Mouse (Mus musculus) embryonic facial prominence, embryonic 15.5 days (tissue): ENCODE results near the gene Zap70. TPM values are rescaled to one million over a fixed set of nuclear protein-coding genes. Genes with fewer than 3 reads are reported as not detected.
"Not testable (repeated sequence)": the region's sequence is repeated elsewhere in the genome, so short reads cannot be mapped to it uniquely, and the experiment has no call there.

Source experiments
- ATAC-seq: fragments of 200-750 bp; cut with Nextera tagmentation; 2 replicates; pipeline ENCODE4 v1.8.0; 2017; ENCODE audit warnings: low read depth, moderate TSS enrichment; ENCODE audit not compliant: insufficient number of reproducible peaks, low FRiP score, low TSS enrichment
- H3K27ac ChIP-seq: fragments of 300-500 bp; sonication (generic); replicated peaks from 2 replicates; pipeline ENCODE4 v1.5.1; 2015; ENCODE audit warnings: mild to moderate bottlenecking, inconsistent platforms
- H3K27me3 ChIP-seq: fragments of 300-500 bp; sonication (generic); 2 replicates; pipeline ENCODE4 v1.6.1; 2015; ENCODE audit warnings: inconsistent platforms
- H3K36me3 ChIP-seq: fragments of 300-500 bp; sonication (generic); 2 replicates; pipeline ENCODE4 v1.6.1; 2015; ENCODE audit warnings: mild to moderate bottlenecking, inconsistent platforms
- H3K4me1 ChIP-seq: fragments of 300-500 bp; sonication (generic); 2 replicates; pipeline ENCODE4 v1.6.1; 2015; ENCODE audit warnings: inconsistent platforms
- H3K4me2 ChIP-seq: fragments of 300-500 bp; sonication (generic); replicated peaks from 2 replicates; pipeline ENCODE4 v1.6.1; 2015; ENCODE audit warnings: mild to moderate bottlenecking, inconsistent platforms
- H3K4me3 ChIP-seq: fragments of 300-500 bp; sonication (generic); replicated peaks from 2 replicates; pipeline ENCODE4 v1.5.1; 2015; ENCODE audit warnings: mild to moderate bottlenecking, inconsistent platforms
- H3K9ac ChIP-seq: fragments of 300-500 bp; sonication (generic); 2 replicates; pipeline ENCODE4 v1.6.1; 2015; ENCODE audit warnings: inconsistent platforms
- H3K9me3 ChIP-seq: fragments of 300-500 bp; sonication (generic); replicated peaks from 2 replicates; pipeline ENCODE4 v1.6.1; 2016; ENCODE audit warnings: inconsistent platforms
- WGBS: fragments of 180-500 bp; shearing (Covaris S2); methylation state at CpG from one replicate; pipeline ENCODE4 v1.1.7; 2015; 5-methylcytosine and 5-hydroxymethylcytosine counted together
- polyA plus RNA-seq: library from polyadenylated mRNA; unstranded; fragments of >200 nt; fragmentation: Nextera tagmentation; extraction: Ambion mirVana; gene quantifications from 2 replicates; pipeline ENCODE4 v1.2.1, GENCODE M21; 2015

Zap70 gene
- polyA plus RNA-seq, 1 experiment from 2014 or later: 0.85 TPM

DNA sequence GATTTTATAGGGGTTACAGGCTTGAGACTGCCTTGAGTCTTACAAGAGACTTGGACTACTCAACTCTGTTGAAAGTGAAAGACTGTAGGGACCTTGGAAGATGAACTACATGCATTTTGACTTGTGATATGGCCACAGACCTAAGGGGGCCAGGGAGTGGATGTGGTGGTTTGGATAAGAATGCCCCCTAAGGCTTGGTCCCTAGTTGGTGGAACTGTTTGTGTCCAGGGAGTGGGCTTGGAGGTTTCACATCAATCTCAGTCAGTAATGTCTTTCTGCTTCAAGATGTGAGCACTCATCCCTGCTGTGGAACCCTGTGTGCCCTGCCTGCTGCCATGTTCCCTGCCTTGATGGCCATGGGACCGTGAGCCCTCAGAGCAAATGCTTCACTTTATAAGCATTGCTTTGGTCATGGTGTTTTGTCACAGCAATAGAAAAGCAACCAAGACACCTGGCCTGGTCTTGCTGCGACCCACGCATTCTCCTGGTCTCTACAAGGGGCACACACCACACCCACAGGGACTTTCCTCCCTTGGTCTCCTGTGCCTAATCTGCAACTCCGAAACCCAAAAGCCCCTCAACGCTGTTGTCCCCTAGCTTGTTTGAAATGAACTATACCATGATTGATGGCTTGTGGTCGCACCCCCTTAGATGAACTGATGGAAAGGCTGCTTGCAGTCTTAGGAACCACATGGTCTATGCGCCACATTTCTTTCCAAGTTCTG is 44.7 kb downstream of the Zap70 start:
- no peak overlapping the region for H3K27ac ChIP-seq
- H3K9ac ChIP-seq: no peak overlapping the region
- WGBS: 96% methylated on average over 7 of the region's 7 CpGs
- 0 out of 2 replicates have a peak, but pooled peaks cover 6% of the 10 kb centered on the region for H3K4me1 ChIP-seq
- H3K9me3 ChIP-seq: no peaks in the 10 kb centered on the region
- H3K4me2 ChIP-seq: no peak overlapping the region
- no peak overlapping the region for H3K4me3 ChIP-seq
- peaks cover 89% of the 10 kb centered on the region for H3K36me3 ChIP-seq
- ATAC-seq: no peak
- no peaks in the 10 kb centered on the region for H3K27me3 ChIP-seq

DNA sequence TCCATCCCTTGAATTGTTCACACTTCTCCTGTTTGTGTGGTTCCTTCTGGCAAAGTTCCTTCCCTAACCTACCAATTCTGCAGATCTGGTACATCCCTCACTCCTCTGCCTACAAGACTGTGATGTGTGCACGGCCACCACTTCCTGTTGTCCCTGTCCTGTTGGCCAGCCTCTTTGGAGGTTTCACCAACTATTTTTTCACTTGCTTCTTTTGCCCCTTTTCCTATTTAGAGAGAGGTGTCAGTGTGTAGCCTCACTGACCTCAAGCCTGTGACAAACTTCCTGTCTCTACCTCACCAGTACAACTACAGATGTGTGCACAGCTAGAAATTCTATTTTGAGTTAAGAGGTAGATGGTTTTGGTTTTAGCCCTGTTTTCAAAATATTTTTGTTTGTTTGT is 45.5 kb downstream of the Zap70 start:
- Histone ChIP-seq H3K4me2 (no peak overlapping the region), H3K4me3 (no peak overlapping the region), H3K36me3 (peaks cover 89% of the 10 kb centered on the region), H3K27ac (no peak overlapping the region), H3K9me3 (no peaks in the 10 kb centered on the region), H3K9ac (no peak overlapping the region), H3K27me3 (no peaks in the 10 kb centered on the region), H3K4me1 (0 out of 2 replicates have a peak, but pooled peaks cover 6% of the 10 kb centered on the region)
- ATAC-seq: no peak
- 93% methylated on average over 1 of the region's 1 CpGs for WGBS

DNA sequence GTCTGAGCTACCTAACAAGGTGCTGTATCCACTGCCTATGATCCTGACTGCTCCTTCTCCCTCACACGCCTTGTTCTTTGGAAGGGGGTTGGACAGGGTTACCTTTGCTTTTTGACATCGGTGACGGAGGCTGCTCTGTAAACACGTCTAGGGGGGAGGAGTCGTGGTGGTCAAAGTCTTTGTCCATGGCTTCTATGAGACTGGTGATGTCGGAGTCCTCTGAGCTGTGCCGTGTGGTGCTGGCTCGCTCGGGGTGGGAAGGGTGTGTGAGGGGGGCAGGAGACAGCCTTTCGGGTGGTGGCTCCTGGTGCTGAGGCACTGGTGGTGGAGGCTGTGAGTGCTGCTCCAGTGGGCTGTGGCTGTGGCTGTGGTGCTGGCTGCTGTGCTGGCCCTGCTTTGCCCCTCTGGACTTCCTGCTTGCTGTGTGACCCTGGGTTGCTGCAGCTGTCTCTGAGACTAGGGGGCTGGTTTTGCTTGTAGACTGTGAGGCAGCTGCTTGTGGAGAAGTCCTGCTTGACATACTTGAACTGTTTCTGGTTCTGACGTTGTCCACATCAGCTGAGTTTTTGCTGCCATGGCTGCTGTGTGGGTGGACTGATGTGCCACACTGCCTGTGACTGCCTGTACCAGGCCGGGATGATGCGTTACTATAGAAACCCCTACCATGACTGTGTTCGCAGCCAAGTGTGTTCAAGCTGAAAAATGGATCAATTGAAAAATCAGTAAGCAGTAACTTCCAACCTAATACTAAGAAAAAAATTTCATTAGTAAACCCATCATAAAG is 46.4 kb downstream of the Zap70 start:
- 92% methylated on average over 14 of the region's 14 CpGs for WGBS
- no peak for ATAC-seq
- Histone ChIP-seq H3K4me3 (no peak overlapping the region), H3K36me3 (peaks cover 92% of the 10 kb centered on the region), H3K27me3 (no peaks in the 10 kb centered on the region), H3K4me1 (0 out of 2 replicates have a peak, but pooled peaks cover 6% of the 10 kb centered on the region), H3K27ac (no peak overlapping the region), H3K9ac (no peak overlapping the region), H3K4me2 (no peak overlapping the region), H3K9me3 (no peaks in the 10 kb centered on the region)

DNA sequence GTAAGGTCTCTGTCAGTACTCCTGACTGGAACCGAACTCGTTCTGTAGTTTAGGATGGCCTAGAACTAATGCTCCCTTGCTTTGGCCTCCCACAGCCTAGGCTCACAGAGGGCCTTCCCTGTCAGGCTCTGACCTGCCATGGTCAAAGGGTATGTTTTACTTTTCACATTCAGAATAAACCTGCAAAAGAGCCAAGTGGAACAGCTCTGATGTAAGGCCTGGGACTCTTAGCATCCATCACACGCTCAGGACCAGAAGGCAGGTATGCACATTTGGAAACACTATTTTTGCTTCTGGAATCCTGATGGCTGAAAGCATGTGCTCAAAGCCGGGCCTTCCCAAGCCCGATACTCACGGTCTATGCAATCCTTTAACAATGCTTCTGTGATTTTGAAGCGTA is 50.2 kb downstream of the Zap70 start:
- Histone ChIP-seq H3K9me3 (no peaks in the 10 kb centered on the region), H3K27me3 (no peaks in the 10 kb centered on the region), H3K9ac (no peak overlapping the region), H3K36me3 (peaks cover 83% of the 10 kb centered on the region), H3K4me3 (no peak overlapping the region), H3K4me2 (no peak overlapping the region), H3K27ac (no peak overlapping the region), H3K4me1 (no peaks in the 10 kb centered on the region)
- 90% methylated on average over 7 of the region's 7 CpGs for WGBS
- ATAC-seq: no peak

DNA sequence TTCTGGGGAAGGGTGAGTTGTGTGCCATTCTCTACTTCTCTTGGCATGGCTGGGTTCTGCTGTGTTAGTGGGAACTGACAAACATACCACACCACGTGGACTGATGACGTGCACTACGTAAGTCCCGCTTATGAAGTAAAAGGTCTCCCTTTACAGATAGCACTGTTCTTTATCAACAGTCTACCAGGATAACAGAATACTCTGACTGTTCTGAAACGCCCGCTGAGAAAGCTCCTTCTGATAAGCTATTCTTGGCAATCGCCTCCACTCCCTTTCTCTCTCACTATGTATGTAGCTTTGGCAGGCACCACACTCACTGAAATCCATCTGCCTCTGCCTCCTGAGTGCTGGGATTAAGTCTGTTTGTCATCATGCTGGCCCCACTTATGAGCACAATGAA is 51.8 kb downstream of the Zap70 start:
- 83% methylated on average over 7 of the region's 7 CpGs for WGBS
- peaks cover 83% of the 10 kb centered on the region for H3K36me3 ChIP-seq
- no peaks in the 10 kb centered on the region for H3K27me3 ChIP-seq
- H3K4me2 ChIP-seq: no peak overlapping the region
- H3K4me3 ChIP-seq: no peak overlapping the region
- ATAC-seq: no peak
- no peak overlapping the region for H3K9ac ChIP-seq
- H3K4me1 ChIP-seq: no peaks in the 10 kb centered on the region
- no peaks in the 10 kb centered on the region for H3K9me3 ChIP-seq
- no peak overlapping the region for H3K27ac ChIP-seq

DNA sequence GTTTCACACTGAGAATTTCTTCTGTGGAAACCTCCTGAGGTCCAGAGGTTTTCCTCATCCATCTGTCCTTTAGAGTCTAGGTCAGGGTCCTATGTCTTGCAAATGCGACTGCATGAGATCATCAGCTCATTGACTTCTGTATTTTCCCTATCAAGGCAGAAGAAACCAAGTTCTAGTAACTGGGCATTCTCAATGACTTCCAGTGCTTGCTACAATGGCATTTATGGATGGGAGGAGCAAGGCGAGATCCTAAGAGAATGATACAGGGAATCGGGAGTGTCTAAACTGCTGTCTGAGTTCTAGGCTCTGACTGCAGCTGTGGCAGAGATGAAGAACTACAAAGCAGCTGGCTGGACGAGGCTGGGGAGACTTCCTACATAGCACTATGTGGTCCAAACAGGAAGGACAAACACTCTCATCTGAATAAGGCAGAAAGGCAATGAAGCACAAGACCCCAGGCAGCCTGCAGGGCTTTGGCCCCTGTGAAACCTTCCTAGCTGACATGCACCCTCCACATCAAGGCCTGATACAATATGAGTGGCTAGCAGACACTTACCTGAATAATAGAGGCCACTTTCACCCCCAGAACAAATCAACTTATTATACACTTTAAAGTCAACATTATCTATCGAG is 52.8 kb downstream of the Zap70 start:
- no peaks in the 10 kb centered on the region for H3K27me3 ChIP-seq
- H3K36me3 ChIP-seq: peaks cover 80% of the 10 kb centered on the region
- H3K9ac ChIP-seq: no peak overlapping the region
- no peak overlapping the region for H3K4me3 ChIP-seq
- no peak overlapping the region for H3K4me2 ChIP-seq
- H3K4me1 ChIP-seq: no peaks in the 10 kb centered on the region
- ATAC-seq: no peak
- 82% methylated on average over 5 of the region's 5 CpGs for WGBS
- H3K9me3 ChIP-seq: no peaks in the 10 kb centered on the region
- H3K27ac ChIP-seq: no peak overlapping the region

DNA sequence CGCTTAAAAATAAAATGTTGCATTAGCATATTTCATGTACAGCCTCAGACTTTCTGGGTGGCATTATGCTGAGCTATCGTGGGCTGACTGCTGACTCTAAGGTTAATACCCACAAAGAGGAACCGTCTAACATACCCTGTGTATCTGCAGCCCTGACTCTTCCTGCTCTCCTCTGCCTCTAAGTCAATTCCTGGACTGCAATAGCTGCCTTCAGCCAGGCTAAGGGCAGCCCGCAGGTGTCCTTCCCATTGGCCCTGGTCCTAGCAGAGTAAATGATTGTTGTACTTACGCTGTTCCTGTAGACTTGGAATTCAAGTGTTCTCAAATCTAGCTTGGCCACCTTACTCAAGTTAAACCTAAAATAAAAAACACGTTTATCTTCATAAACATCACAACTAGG is 53.6 kb downstream of the Zap70 start:
- Histone ChIP-seq H3K9me3 (no peaks in the 10 kb centered on the region), H3K4me1 (no peaks in the 10 kb centered on the region), H3K9ac (no peak overlapping the region), H3K4me3 (no peak overlapping the region), H3K36me3 (peaks cover 77% of the 10 kb centered on the region), H3K4me2 (no peak overlapping the region), H3K27me3 (no peaks in the 10 kb centered on the region), H3K27ac (no peak overlapping the region)
- 92% methylated on average over 6 of the region's 6 CpGs for WGBS
- ATAC-seq: no peak

DNA sequence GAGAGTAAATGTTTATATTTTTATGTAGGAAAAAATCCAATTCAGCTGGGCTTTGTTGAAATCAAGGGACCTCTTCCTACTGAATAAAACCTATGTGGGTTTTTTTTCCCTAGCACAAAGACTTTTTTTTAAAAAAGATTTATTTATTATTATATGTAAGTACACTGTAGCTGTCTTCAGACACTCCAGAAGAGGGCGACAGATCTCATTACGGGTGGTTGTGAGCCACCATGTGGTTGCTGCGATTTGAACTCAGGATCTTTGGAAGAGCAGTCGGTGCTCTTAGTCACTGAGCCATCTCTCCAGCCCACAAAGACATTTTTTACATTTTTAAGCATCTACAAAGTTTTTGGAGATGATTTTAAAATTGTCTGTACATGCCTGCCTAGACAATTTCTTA is 60.3 kb downstream of the Zap70 start:
- not testable (repeated sequence) for ATAC-seq, H3K27me3 ChIP-seq, H3K4me3 ChIP-seq, H3K4me1 ChIP-seq, H3K27ac ChIP-seq, H3K9me3 ChIP-seq, H3K9ac ChIP-seq, H3K4me2 ChIP-seq
- H3K36me3 ChIP-seq: peaks cover 76% of the 10 kb centered on the region
- WGBS: 85% methylated on average over 4 of the region's 4 CpGs

DNA sequence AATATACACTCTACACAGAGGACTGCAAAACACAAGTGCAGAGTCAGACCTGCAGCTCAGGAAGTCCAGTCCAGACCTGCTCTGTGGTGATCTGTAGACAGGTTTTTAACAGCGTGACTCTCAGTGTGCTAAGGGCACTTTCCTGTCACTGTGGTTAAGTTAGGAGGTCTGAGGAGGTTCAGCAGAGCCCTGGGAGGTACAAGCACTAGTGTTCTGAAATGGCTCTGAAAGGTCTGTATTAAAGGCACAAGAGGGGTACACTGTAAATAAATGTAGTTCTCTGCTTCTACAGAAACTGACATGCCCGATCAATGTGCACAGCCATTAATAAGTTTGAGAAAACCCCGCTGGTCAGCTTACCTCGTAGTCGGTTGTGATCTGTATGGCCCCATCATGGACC is 62.8 kb downstream of the Zap70 start:
- peaks cover 67% of the 10 kb centered on the region for H3K36me3 ChIP-seq

DNA sequence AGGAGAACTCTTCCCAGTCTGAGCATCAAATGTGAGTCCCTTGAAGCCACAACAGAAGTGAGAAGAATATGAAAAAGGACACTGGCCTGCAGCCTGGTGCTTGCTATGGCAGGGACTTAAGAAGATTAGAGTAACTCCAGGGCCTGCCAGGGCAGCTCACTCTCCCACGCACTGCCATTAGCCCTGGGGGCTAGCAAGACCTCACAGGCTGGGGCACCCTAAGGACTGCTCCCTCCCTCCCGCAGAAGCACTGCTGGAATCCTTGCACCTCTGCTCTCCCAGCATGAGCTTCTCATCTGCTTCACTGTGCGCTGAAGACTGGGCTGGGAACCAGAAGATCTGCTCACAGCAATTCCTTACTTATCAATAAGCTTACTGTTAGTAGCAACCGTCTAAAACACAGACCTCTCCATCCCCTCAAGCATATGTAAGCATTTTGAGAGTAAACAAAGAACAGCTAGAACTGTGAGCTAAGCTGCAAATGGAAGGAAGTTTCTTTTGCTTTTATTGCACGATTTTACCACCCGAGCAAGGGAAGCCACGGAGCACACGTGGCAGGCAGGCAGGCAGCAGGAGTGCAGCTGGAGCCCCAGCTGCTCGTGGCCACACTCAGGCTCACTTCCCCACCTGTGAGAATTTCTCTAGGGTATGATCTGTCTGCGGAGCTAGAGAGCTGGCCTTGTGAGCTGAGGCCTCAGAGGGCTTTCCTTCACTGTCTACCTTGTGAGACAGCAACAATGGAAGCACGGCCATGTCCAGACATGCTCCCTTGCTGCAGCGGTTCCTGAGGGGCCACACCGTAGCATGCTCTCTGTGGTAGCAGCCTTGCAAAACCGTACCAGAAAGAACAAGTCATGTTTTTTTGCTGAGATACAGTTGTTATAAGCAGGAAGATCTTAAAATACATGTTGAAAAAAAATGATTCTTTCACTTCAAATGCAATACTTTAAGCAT is 69.6 kb downstream of the Zap70 start:
- Histone ChIP-seq H3K9ac (no peak overlapping the region), H3K27ac (peak overlapping the region; percentile 85), H3K4me3 (no peak overlapping the region), H3K27me3 (no peaks in the 10 kb centered on the region), H3K4me1 (peaks cover 9% of the 10 kb centered on the region; the same call in 1 of the 2 replicates), H3K9me3 (no peaks in the 10 kb centered on the region), H3K4me2 (no peak overlapping the region), H3K36me3 (peaks cover 43% of the 10 kb centered on the region)
- WGBS: 28% methylated on average over 14 of the region's 14 CpGs
- ATAC-seq: peak; percentile 60; the same call in 1 of the 2 replicates

More for the DNA sequence above, 62.8 kb downstream of the Zap70 start:
- Histone ChIP-seq H3K4me1 (no peaks in the 10 kb centered on the region), H3K9ac (no peak overlapping the region), H3K4me3 (no peak overlapping the region), H3K4me2 (no peak overlapping the region), H3K27me3 (no peaks in the 10 kb centered on the region), H3K9me3 (no peaks in the 10 kb centered on the region), H3K27ac (no peak overlapping the region)
- WGBS: 88% methylated on average over 5 of the region's 5 CpGs
- no peak for ATAC-seq
